8 mouse cellular contexts compared by ENCODE assay signal in the genomic region with DNA sequence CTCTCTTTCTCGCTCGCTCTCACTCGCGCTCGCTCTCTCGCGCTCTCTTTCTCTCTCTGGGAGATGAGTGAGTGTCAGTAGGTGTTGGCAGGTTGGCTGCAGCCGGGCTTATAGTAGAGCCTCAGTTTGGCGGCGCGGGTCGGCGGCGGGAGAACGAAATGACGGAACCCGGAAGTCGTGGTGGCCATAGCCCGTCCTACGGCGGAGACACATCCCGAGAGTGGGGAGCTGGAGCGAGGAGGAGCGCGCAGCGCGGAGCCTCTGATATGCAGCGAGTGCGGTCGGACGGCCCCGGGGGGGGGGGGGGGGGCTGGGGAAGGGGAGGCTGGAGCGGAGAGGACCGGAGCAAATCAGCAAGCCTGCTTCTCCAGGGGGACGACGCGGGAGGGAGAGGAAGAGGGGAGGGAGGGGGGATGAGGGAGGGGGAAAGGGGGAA. TPM values are rescaled to one million over a fixed set of nuclear protein-coding genes. Genes with fewer than 3 reads are reported as not detected.
DNase-seq lines count a peak whose midpoint lies in the region; ATAC-seq and TF ChIP-seq lines count a peak whose summit lies in the region.

A gene (minus strand): TSS at position 270 of the 436 bp plus-strand sequence.

- peak within 1 kb of the TSS; percentile 77 for H3K4me2 ChIP-seq in embryonic facial prominence, embryonic 14.5 days (ENCODE audit: low read depth, low read length)
- peak within 1 kb of the TSS; percentile 91 for H3K4me2 ChIP-seq in heart, embryonic 11.5 days
- H3K4me2 ChIP-seq in kidney, embryonic 16.5 days (replicated peaks; ENCODE audit: low read depth, low read length): peak within 1 kb of the TSS; percentile 78
- peak within 1 kb of the TSS; percentile 74 for H3K4me2 ChIP-seq in midbrain, postnatal 0 days (ENCODE audit: low read depth, low read length, poor library complexity, severe bottlenecking)
- H3K4me2 ChIP-seq in stomach, postnatal 0 days (replicated peaks; ENCODE audit: low read depth): peak within 1 kb of the TSS; percentile 80

- DNase-seq in embryonic facial prominence, embryonic 14.5 days (ENCODE audit: low spot score): peak; percentile 95
- DNase-seq in liver, adult 2 months (ENCODE audit: extremely low read depth, low read depth, low spot score): peak; percentile 56
- DNase-seq in midbrain, postnatal 0 days (ENCODE audit: low spot score): peak; percentile 88
- DNase-seq in stomach, postnatal 0 days (ENCODE audit: low spot score): peak; percentile 92

- TF ChIP-seq EP300 in stomach, postnatal 0 days (optimal IDR thresholded peaks at IDR 0.05): no peak

- no peaks in the 10 kb centered on the region for H3K36me3 ChIP-seq in erythroblast, embryonic 14.5 days (ENCODE audit: control insufficient read depth)
- no peaks in the 10 kb centered on the region for H3K36me3 ChIP-seq in embryonic facial prominence, embryonic 14.5 days (ENCODE audit: control insufficient read depth, insufficient read depth, low read length)
- no peaks in the 10 kb centered on the region for H3K36me3 ChIP-seq in heart, embryonic 11.5 days (ENCODE audit: control insufficient read depth, insufficient read depth, low read length)
- H3K36me3 ChIP-seq in kidney, embryonic 16.5 days (ENCODE audit: insufficient read depth, low read length): no peaks in the 10 kb centered on the region
- no peaks in the 10 kb centered on the region for H3K36me3 ChIP-seq in liver, adult 2 months (ENCODE audit: control insufficient read depth, insufficient read depth, low read length)
- no peaks in the 10 kb centered on the region for H3K36me3 ChIP-seq in midbrain, postnatal 0 days (ENCODE audit: insufficient read depth, low read length)
- no peaks in the 10 kb centered on the region for H3K36me3 ChIP-seq in stomach, postnatal 0 days (ENCODE audit: control insufficient read depth, insufficient read depth, low read length)

- 0% methylated on average over 18 of the region's 37 CpGs for WGBS in embryonic facial prominence, embryonic 14.5 days
- under 1% methylated on average over 31 of the region's 37 CpGs for WGBS in heart, embryonic 11.5 days (ENCODE audit: insufficient replicate concordance)
- WGBS in kidney, embryonic 16.5 days: under 1% methylated on average over 19 of the region's 37 CpGs
- under 1% methylated on average over 25 of the region's 37 CpGs for WGBS in liver, adult 2 months
- 0% methylated on average over 25 of the region's 37 CpGs for WGBS in midbrain, postnatal 0 days
- WGBS in stomach, postnatal 0 days: under 1% methylated on average over 24 of the region's 37 CpGs

- ATAC-seq in erythroblast, adult 5-6 weeks (replicated peaks; ENCODE audit: low FRiP score, poor library complexity, severe bottlenecking): no peak
- peak; percentile 83 for ATAC-seq in embryonic facial prominence, embryonic 14.5 days (ENCODE audit: low read depth)
- ATAC-seq in heart, embryonic 11.5 days (replicated peaks; ENCODE audit: insufficient number of reproducible peaks, low FRiP score, low TSS enrichment): peak; percentile 81
- peak; percentile 81 for ATAC-seq in kidney, embryonic 16.5 days (ENCODE audit: low FRiP score, low TSS enrichment)
- peak; percentile 70 for ATAC-seq in midbrain, postnatal 0 days (ENCODE audit: low FRiP score)
- ATAC-seq in stomach, postnatal 0 days (ENCODE audit: low FRiP score, low TSS enrichment): peak; percentile 85

- H3K4me1 ChIP-seq in erythroblast, embryonic 14.5 days (ENCODE audit: control insufficient read depth): no peaks in the 10 kb centered on the region
- H3K4me1 ChIP-seq in embryonic facial prominence, embryonic 14.5 days (ENCODE audit: control insufficient read depth, insufficient read depth, low read length): 0 out of 2 replicates have a peak, but pooled peaks cover 10% of the 10 kb centered on the region
- H3K4me1 ChIP-seq in heart, embryonic 11.5 days (ENCODE audit: control insufficient read depth, insufficient read depth, low read length): 0 out of 2 replicates have a peak, but pooled peaks cover 4% of the 10 kb centered on the region
- H3K4me1 ChIP-seq in kidney, embryonic 16.5 days (ENCODE audit: insufficient read depth, low read length): peaks cover 6% of the 10 kb centered on the region; the same call in 1 of the 2 replicates
- 0 out of 2 replicates have a peak, but pooled peaks cover 3% of the 10 kb centered on the region for H3K4me1 ChIP-seq in liver, adult 2 months (ENCODE audit: control insufficient read depth, insufficient read depth, low read length)
- no peaks in the 10 kb centered on the region for H3K4me1 ChIP-seq in midbrain, postnatal 0 days (ENCODE audit: insufficient read depth, low read length)
- H3K4me1 ChIP-seq in stomach, postnatal 0 days (replicated peaks; ENCODE audit: control insufficient read depth, insufficient read depth): no peaks in the 10 kb centered on the region

- peaks cover 99% of the 10 kb centered on the region for H3K27me3 ChIP-seq in erythroblast, embryonic 14.5 days (ENCODE audit: control insufficient read depth)
- peaks cover 3% of the 10 kb centered on the region; the same call in 1 of the 2 replicates for H3K27me3 ChIP-seq in embryonic facial prominence, embryonic 14.5 days (replicated peaks; ENCODE audit: control insufficient read depth, insufficient read depth, low read length)
- no peaks in the 10 kb centered on the region for H3K27me3 ChIP-seq in heart, embryonic 11.5 days (ENCODE audit: control insufficient read depth, insufficient read depth, low read length)
- no peaks in the 10 kb centered on the region for H3K27me3 ChIP-seq in kidney, embryonic 16.5 days (ENCODE audit: insufficient read depth, low read length)
- H3K27me3 ChIP-seq in liver, adult 2 months (ENCODE audit: control insufficient read depth, insufficient read depth, low read length): no peaks in the 10 kb centered on the region
- peaks cover 4% of the 10 kb centered on the region; the same call in 1 of the 2 replicates for H3K27me3 ChIP-seq in midbrain, postnatal 0 days (ENCODE audit: insufficient read depth, low read length)
- no peaks in the 10 kb centered on the region for H3K27me3 ChIP-seq in stomach, postnatal 0 days (ENCODE audit: control insufficient read depth, insufficient read depth, low read length)

- TF ChIP-seq POLR2A in liver, adult 2 months (IDR thresholded peaks at IDR 0.05; ENCODE audit: extremely low read depth, insufficient read depth, low read length): 0 out of 2 replicates have a peak, but pooled peaks have one; percentile 31

- H3K4me3 ChIP-seq in erythroblast, embryonic 14.5 days (replicated peaks): peak within 1 kb of the TSS; percentile 47
- peak within 1 kb of the TSS; percentile 71 for H3K4me3 ChIP-seq in embryonic facial prominence, embryonic 14.5 days (ENCODE audit: low read depth, low read length)
- peak within 1 kb of the TSS; percentile 63 for H3K4me3 ChIP-seq in heart, embryonic 11.5 days (ENCODE audit: low read depth, low read length)
- H3K4me3 ChIP-seq in kidney, embryonic 16.5 days (ENCODE audit: low read length): peak within 1 kb of the TSS; percentile 83
- peak within 1 kb of the TSS; percentile 83 for H3K4me3 ChIP-seq in liver, adult 2 months (ENCODE audit: insufficient read depth, low read depth, low read length)
- peak within 1 kb of the TSS; percentile 56 for H3K4me3 ChIP-seq in midbrain, postnatal 0 days (ENCODE audit: low read depth, low read length)
- H3K4me3 ChIP-seq in stomach, postnatal 0 days (ENCODE audit: low read depth, low read length): peak within 1 kb of the TSS; percentile 70

- H3K27ac ChIP-seq in embryonic facial prominence, embryonic 14.5 days (replicated peaks; ENCODE audit: low read depth, low read length): peak within 1 kb of the TSS; percentile 96
- H3K27ac ChIP-seq in heart, embryonic 11.5 days (ENCODE audit: low read depth, low read length): peak within 1 kb of the TSS; percentile 98
- peak within 1 kb of the TSS; percentile 99 for H3K27ac ChIP-seq in kidney, embryonic 16.5 days (ENCODE audit: low read length)
- H3K27ac ChIP-seq in liver, adult 2 months (replicated peaks; ENCODE audit: insufficient read depth, low read depth, low read length): peak within 1 kb of the TSS; percentile 74
- peak within 1 kb of the TSS; percentile 84 for H3K27ac ChIP-seq in midbrain, postnatal 0 days (ENCODE audit: low read depth, low read length)
- peak within 1 kb of the TSS; percentile 95 for H3K27ac ChIP-seq in stomach, postnatal 0 days (replicated peaks)

- no peak for TF ChIP-seq CTCF in liver, adult 2 months (IDR thresholded peaks at IDR 0.05; ENCODE audit: low read depth, low read length)
- no peak for TF ChIP-seq CTCF in midbrain, postnatal 0 days (IDR thresholded peaks at IDR 0.05)
- TF ChIP-seq CTCF in stomach, postnatal 0 days (IDR thresholded peaks at IDR 0.05; ENCODE audit: low read depth): no peak

- peak within 1 kb of the TSS; percentile 95 for H3K9ac ChIP-seq in embryonic facial prominence, embryonic 14.5 days (ENCODE audit: low read depth, low read length)
- H3K9ac ChIP-seq in heart, embryonic 11.5 days (ENCODE audit: low read depth, low read length): peak within 1 kb of the TSS; percentile 99
- peak within 1 kb of the TSS; percentile 97 for H3K9ac ChIP-seq in kidney, embryonic 16.5 days (replicated peaks; ENCODE audit: low read length)
- peak within 1 kb of the TSS; percentile 88 for H3K9ac ChIP-seq in liver, adult 2 months (ENCODE audit: low read depth, low read length)
- peak within 1 kb of the TSS; percentile 68 for H3K9ac ChIP-seq in midbrain, postnatal 0 days (replicated peaks; ENCODE audit: low read length, poor library complexity, severe bottlenecking)
- peak within 1 kb of the TSS; percentile 91 for H3K9ac ChIP-seq in stomach, postnatal 0 days (ENCODE audit: low read length)

- peaks cover 4% of the 10 kb centered on the region; the same call in 1 of the 2 replicates for H3K79me2 ChIP-seq in liver, adult 2 months (ENCODE audit: control insufficient read depth, insufficient read depth, low read length)

- H3K9me3 ChIP-seq in erythroblast, embryonic 14.5 days (ENCODE audit: control insufficient read depth, low read length): peaks cover 2% of the 10 kb centered on the region; the same call in 1 of the 2 replicates
- no peaks in the 10 kb centered on the region for H3K9me3 ChIP-seq in embryonic facial prominence, embryonic 14.5 days (ENCODE audit: control insufficient read depth, low read length)
- no peaks in the 10 kb centered on the region for H3K9me3 ChIP-seq in heart, embryonic 11.5 days (replicated peaks; ENCODE audit: control insufficient read depth, low read length)
- H3K9me3 ChIP-seq in kidney, embryonic 16.5 days (ENCODE audit: low read length): no peaks in the 10 kb centered on the region
- no peaks in the 10 kb centered on the region for H3K9me3 ChIP-seq in midbrain, postnatal 0 days (ENCODE audit: low read length)
- no peaks in the 10 kb centered on the region for H3K9me3 ChIP-seq in stomach, postnatal 0 days (ENCODE audit: control insufficient read depth, low read length)

RNA-seq across cellular contexts. Expression of the gene that starts here (rescaled TPM):
- not detected in 2 replicates for polyA plus RNA-seq in erythroblast, embryonic 14.5 days (2012)
- 0.63 TPM in 1 of 2 replicates, not detected in the other for total RNA-seq in erythroblast, adult 5-6 weeks (2015; ENCODE audit: low replicate concordance)
- total RNA-seq in erythroblast, adult 5-6 weeks (2017; ENCODE audit: low replicate concordance): not detected in 2 replicates
- polyA plus RNA-seq in embryonic facial prominence, embryonic 14.5 days (2014; fragmentation: Nextera tagmentation; extraction: Ambion mirVana): 30.4 and 40.4 TPM in 2 replicates
- 50.5 and 59.8 TPM in 2 replicates for polyA plus RNA-seq in heart, embryonic 11.5 days (2014; fragmentation: Nextera tagmentation; extraction: Ambion mirVana)
- 72.6 and 90.3 TPM in 2 replicates for polyA plus RNA-seq in kidney, embryonic 16.5 days (2015; fragmentation: Nextera tagmentation; extraction: Ambion mirVana)
- total RNA-seq in liver, adult 2 months (2014; rRNA removed): 4.4 and 4.5 TPM in 2 replicates
- polyA plus RNA-seq in liver, adult 2 months (2012; rRNA removed): 2.2 and 2.4 TPM in 2 replicates
- total RNA-seq in midbrain, postnatal 0 days (2014; rRNA removed): 121 and 147 TPM in 2 replicates
- polyA plus RNA-seq in midbrain, postnatal 0 days (2015; fragmentation: Nextera tagmentation; extraction: Ambion mirVana): 52.1 and 58.3 TPM in 2 replicates
- 17.7 and 20.2 TPM in 2 replicates for polyA plus RNA-seq in stomach, postnatal 0 days (2015; fragmentation: Nextera tagmentation; extraction: Ambion mirVana)

Comparison
In these comparisons a context has a peak if more than half of its experiments do, and no peak if none do; other contexts are left out.
1. RNA of the gene that starts here (total RNA-seq): 121 to 147 TPM in midbrain, postnatal 0 days; 4.4 to 4.5 TPM in liver, adult 2 months and 0.63 TPM in erythroblast, adult 5-6 weeks; every median in the first group is over 10 times any median in the second.
2. Peak in every context shown above with its lines, with median percentiles within 50 percentile points of each other: H3K4me3 ChIP-seq, DNase-seq, H3K27ac ChIP-seq, H3K4me2 ChIP-seq and H3K9ac ChIP-seq.